Mouse (Mus musculus): ENCODE measurements at regions not wholly inside any gene's neighbourhood (a gene's known extent, or its start where the extent isn't known, plus 50 kb on each side); places are given as distances from the start of the nearest gene placed in this dataset.

GRCm38 (mm10) chr7:70025527-70025926 is 341.0 kb downstream of the Nr2f2 start:
- no peak for DNase-seq (ENCODE audit: low spot score in 2 of 2)

GRCm38 (mm10) chr7:70016611-70017010 is 349.9 kb downstream of the Nr2f2 start:
- DNase-seq (ENCODE audit: low spot score in 2 of 2) = no peak

- DNase-seq (ENCODE audit: low spot score in 2 of 2) = no peak
Measured at GRCm38 (mm10) chr7:70003200-70003986, 363.1 kb downstream of the Nr2f2 start.

GRCm38 (mm10) chr7:69998756-69999155 is 367.8 kb downstream of the Nr2f2 start:
- DNase-seq (ENCODE audit: low spot score in 2 of 2) = no peak

GRCm38 (mm10) chr7:69994540-69995303 is 371.8 kb downstream of the Nr2f2 start:
- no peak for DNase-seq (ENCODE audit: low spot score in 2 of 2)

- DNase-seq (ENCODE audit: low spot score in 2 of 2) = no peak
Measured at GRCm38 (mm10) chr7:69992383-69993327, 373.9 kb downstream of the Nr2f2 start.

- no peak for DNase-seq (ENCODE audit: low spot score in 2 of 2)
Measured at GRCm38 (mm10) chr7:69991982-69992381, 374.6 kb downstream of the Nr2f2 start.

GRCm38 (mm10) chr7:69988704-69989103 is 377.8 kb downstream of the Nr2f2 start:
- no peak for DNase-seq (ENCODE audit: low spot score in 2 of 2)

- no peak for DNase-seq (ENCODE audit: low spot score in 2 of 2)
Measured at GRCm38 (mm10) chr7:69981301-69981700, 385.2 kb downstream of the Nr2f2 start.

DNA sequence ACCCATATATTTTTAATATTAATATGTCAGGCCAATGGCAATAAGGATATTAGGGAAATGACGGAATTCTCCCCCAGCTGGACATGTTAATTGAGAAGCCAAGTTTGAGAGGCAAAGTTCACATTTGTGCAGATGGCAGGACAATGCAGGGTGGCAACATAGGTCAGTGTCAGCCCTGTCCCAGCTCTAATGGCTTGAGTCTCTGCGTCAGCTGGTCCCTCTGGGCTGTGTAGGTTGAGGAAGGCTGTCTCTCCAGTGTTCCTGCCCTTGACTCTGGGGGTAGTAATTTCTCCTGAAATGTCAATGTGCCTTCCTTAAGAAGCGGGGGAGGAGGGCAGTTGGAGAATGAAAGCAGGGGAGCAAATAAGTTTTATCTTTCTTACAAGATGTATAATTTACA is 390.2 kb downstream of the Nr2f2 start:
- no peak for DNase-seq (ENCODE audit: low spot score in 2 of 2)

GRCm38 (mm10) chr7:69964002-69964401 is 402.5 kb downstream of the Nr2f2 start:
- no peak for DNase-seq (ENCODE audit: low spot score in 2 of 2)

DNA sequence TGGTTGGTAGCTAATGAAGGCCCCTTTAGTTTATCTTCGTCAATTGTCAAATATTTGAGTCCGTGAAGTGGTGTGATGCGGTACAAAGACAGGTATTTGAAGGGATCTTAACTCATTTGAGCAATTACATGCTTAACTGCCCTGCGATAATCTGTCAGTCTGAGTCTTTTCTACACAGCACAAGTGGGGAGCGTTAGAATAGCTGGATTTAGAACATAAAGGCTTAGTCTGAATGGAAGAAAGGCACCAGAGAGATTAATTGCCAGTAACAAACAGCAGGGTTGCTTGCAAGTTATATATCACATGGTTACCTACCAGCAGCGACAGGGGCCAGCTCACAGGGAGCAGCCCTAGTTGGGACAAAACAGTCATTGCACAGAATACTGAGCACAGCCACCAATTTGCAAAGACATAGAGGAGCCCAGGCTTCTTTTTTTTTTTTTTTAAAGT is 416.3 kb downstream of the Nr2f2 start:
- no peak for DNase-seq (ENCODE audit: low spot score in 2 of 2)

DNA sequence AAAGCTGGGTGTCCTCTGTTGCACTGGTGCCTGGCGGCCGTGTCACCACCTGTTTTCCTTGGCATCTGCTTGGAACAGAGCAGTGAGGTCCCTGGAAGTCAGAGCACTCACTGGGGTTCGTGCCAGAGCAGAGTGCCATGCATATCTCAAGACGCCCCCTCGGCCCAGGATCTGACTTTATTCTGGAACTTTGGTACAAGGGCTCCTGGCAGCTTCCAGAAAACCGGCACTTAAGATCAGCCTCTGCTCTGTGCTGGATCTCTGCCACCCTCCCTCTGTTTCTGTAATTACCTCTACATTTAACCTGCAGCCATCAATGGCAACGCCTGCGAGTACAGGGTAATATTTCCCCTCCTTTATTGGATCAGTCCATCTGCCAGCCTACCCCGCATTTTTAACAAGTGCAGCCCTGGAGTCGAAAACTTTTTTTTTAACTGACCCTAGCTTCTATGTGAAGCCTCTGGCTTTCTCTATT is 416.9 kb downstream of the Nr2f2 start:
- no peak for DNase-seq (ENCODE audit: low spot score in 2 of 2)

DNA sequence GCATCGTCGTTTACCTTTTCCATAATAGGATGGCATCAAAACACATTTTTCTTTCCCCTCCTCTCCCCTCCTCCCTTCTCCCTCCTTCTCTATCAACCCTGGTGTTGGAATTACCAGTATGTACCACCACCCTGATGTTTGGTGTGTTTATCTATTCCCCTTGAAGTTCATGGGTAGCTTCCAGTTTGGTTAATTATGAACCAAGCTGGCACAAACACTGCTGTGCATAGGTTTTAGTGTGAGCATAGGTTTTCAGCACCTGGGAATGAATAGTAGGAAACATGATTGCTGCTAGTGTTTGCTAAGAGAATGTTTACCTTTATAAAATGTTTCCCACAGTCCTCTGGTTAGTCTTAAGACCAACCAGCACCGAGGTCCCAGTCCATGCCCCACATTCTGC is 420.1 kb downstream of the Nr2f2 start:
- no peak for DNase-seq (ENCODE audit: low spot score in 2 of 2)

GRCm38 (mm10) chr7:69941881-69942280 is 424.7 kb downstream of the Nr2f2 start:
- DNase-seq (ENCODE audit: low spot score in 2 of 2) = no peak

- DNase-seq (ENCODE audit: low spot score in 2 of 2) = no peak
Measured at GRCm38 (mm10) chr7:69925261-69925660, 441.3 kb downstream of the Nr2f2 start.

- no peak for DNase-seq (ENCODE audit: low spot score in 2 of 2)
Measured at GRCm38 (mm10) chr7:69924551-69924950, 442.0 kb downstream of the Nr2f2 start.

DNA sequence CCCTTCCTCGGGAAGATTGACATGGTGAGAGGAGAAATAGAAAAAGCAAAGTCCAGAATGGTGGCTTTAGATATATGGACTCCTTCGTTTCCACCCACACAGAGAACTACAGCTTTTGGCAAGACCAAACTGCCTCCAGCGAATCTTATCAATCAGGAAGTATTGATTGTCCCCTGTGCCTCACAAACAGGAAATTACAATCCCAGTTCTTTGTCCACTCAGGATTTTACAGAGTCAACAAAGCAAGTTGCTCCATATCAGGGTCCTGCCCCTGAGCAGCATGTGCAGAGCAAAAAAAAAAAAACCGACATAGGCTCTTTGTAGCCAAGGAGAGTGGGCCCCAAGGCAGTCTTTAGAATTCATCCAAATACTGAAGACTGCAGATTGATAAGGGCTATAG is 454.8 kb downstream of the Nr2f2 start:
- DNase-seq (ENCODE audit: low spot score in 2 of 2) = no peak

DNA sequence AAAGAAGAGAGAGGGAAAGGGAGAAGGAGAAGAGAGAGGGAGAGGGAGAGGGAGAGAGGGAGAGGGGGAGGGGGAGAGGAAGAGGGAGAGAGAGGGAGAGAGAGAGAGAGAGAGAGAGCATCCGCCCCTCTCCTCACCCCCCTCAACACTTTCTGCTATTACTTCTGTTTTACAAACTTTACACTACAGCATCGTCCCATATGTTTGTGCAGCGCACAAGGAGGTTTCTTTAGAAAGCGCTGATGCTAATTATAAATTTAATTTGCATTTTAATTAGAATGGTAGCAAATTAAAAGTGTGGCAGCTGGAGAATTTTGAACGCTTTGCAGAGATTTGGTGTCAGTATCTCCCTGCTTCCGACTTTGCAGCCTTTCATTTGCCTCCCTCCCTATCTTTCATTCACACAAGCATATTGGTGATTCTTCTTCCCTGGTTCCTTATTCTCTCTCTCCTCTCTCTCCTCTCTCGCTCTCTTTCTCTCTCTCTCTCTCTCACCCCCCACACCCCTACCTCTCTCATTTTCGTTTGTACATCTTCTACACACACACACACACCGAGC is 476.0 kb downstream of the Nr2f2 start:
- no peak for DNase-seq (ENCODE audit: low spot score in 2 of 2)

GRCm38 (mm10) chr7:69888251-69888650 is 478.3 kb downstream of the Nr2f2 start:
- DNase-seq (ENCODE audit: low spot score in 2 of 2) = no peak

- DNase-seq (ENCODE audit: low spot score in 2 of 2) = no peak
Measured at GRCm38 (mm10) chr7:69877031-69877430, 489.5 kb downstream of the Nr2f2 start.

All from adrenal gland, adult 18-20 months (tissue).